ENCODE assay signal across 8 mouse cellular contexts in the genomic region with DNA sequence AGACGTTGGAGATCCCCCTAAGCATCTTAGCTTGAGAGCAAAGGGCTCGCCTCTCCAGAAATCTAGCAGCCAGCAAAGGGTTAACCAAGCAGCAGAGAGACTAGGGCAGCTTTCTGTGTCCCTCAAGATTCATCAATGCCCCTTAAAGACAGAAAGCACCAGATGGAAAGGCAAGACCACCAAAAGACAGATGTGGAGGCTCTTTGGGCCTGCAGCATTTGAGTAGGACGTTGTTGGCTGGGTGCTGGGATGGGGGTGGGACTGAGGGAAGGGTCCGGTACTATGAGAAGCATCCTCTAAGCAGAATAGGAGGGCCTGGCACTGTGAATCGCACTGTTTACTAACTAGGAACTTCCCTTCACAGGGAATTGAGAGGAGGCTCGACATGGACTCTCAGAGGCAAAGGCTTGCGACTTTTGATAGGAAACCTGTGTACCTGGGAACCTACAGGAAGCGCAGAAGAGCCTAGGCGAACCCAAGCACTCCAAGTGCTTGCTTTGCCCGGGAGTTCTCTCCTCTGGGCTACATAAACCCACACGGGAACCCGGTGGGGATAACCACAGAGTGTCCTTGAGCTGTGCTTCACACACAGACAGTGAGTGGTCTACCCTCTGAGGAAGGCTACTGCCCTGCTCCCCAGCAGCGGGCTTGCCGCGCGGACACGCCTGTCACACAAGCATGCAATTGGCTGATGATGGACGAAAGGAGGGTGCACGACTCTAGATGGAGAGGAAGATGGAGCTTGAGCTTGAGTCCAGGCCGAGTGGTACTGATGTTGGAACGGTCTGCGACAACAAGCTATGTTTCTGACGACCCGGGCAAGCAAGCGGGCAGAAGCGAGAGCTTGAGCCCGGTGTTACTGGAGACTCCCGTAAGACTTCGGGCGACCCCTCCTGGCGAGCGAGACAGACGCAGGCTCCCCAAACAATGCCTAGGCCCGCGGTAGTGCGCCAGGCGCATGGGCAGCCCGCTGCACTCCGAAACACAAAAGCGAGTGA. TPM values are rescaled to one million over a fixed set of nuclear protein-coding genes. Genes with fewer than 3 reads are reported as not detected.
A peak's percentile ranks its signal among the peaks of the same experiment; 100 is the strongest.
DNase-seq lines count a peak whose midpoint lies in the region; ATAC-seq and TF ChIP-seq lines count a peak whose summit lies in the region.

No protein-coding gene starts in this region.

- H3K27me3 ChIP-seq in CH12.LX (replicated peaks), result peaks cover 26% of the 10 kb centered on the region
- peaks cover 43% of the 10 kb centered on the region for H3K27me3 ChIP-seq in hindbrain, embryonic 10.5 days (ENCODE audit: insufficient read depth, poor library complexity, severe bottlenecking)
- H3K27me3 ChIP-seq in neural tube, embryonic 15.5 days (replicated peaks), result 0 out of 2 replicates have a peak, but pooled peaks cover 6% of the 10 kb centered on the region
- peaks cover 3% of the 10 kb centered on the region; the same call in 1 of the 2 replicates for H3K27me3 ChIP-seq in thymus, adult 2 months (ENCODE audit: control insufficient read depth, insufficient read depth, low read length)

- H3K36me3 ChIP-seq in CH12.LX (replicated peaks in 1 of 2; ENCODE audit: control insufficient read depth in 1 of 2, insufficient read depth in 1 of 2, low read length in 1 of 2), result no peaks in the 10 kb centered on the region
- H3K36me3 ChIP-seq in hindbrain, embryonic 10.5 days, result 0 out of 2 replicates have a peak, but pooled peaks cover 1% of the 10 kb centered on the region
- H3K36me3 ChIP-seq in neural tube, embryonic 15.5 days, result no peaks in the 10 kb centered on the region
- H3K36me3 ChIP-seq in thymus, adult 2 months (ENCODE audit: control insufficient read depth, insufficient read depth, low read length), result no peaks in the 10 kb centered on the region

- in situ Hi-C loops in CH12.LX (cut with MboI; ENCODE audit: low pct_ligation_motif_present, low pct_unique_long_range_greater_than_20kb, low sequenced_read_pairs), result loop anchor here (25.0 kb wide), 1 partner anchor 477 kb away; no protein-coding TSS in a partner anchor

- ATAC-seq in neural tube, embryonic 15.5 days (ENCODE audit: low FRiP score), result peak; percentile 80

- no peak overlapping the region for H3K27ac ChIP-seq in CH12.LX (ENCODE audit: insufficient read depth, low read depth)
- peak overlapping the region; percentile 94 for H3K27ac ChIP-seq in hindbrain, embryonic 10.5 days
- H3K27ac ChIP-seq in neural tube, embryonic 15.5 days (replicated peaks), result 0 out of 2 replicates have a peak overlapping the region, but pooled peaks have one; percentile 45
- no peak overlapping the region for H3K27ac ChIP-seq in thymus, adult 2 months (ENCODE audit: control insufficient read depth, insufficient read depth, low read length)

- TF ChIP-seq RAD21 in CH12.LX (IDR thresholded peaks at IDR 0.05; ENCODE audit: low read depth, low read length), result peak; percentile 74

- H3K4me2 ChIP-seq in CH12.LX (ENCODE audit: insufficient read depth, low read depth, poor library complexity, severe bottlenecking), result 0 out of 2 replicates have a peak overlapping the region, but pooled peaks have one; percentile 27
- peak overlapping the region; percentile 78 for H3K4me2 ChIP-seq in neural tube, embryonic 15.5 days

- peak in 1 of 2 experiments; percentile 80; a peak in 2 of 4 replicates for TF ChIP-seq CTCF in CH12.LX (conservative IDR thresholded peaks at IDR 0.05 in 1 of 2, IDR thresholded peaks at IDR 0.05 in 1 of 2; ENCODE audit: low read depth in 2 of 2, low read length in 2 of 2)
- no peak for TF ChIP-seq CTCF in thymus, adult 2 months (IDR thresholded peaks at IDR 0.05; ENCODE audit: borderline replicate concordance, control insufficient read depth, extremely low read depth, insufficient read depth, low read length, poor library complexity)

- no peak for TF ChIP-seq POLR2A in CH12.LX (IDR thresholded peaks at IDR 0.05; ENCODE audit: low read depth, low read length)
- no peak for TF ChIP-seq POLR2A in thymus, adult 2 months (IDR thresholded peaks at IDR 0.05; ENCODE audit: control insufficient read depth, extremely low read depth, insufficient read depth, low read length, poor library complexity)

- H3K9ac ChIP-seq in CH12.LX (ENCODE audit: insufficient read depth, low read depth), result no peak overlapping the region
- H3K9ac ChIP-seq in neural tube, embryonic 15.5 days (replicated peaks), result peak overlapping the region; percentile 54

- no peaks in the 10 kb centered on the region for H3K79me2 ChIP-seq in CH12.LX (replicated peaks; ENCODE audit: control insufficient read depth, extremely low read depth, insufficient read depth, poor library complexity, severe bottlenecking)

- no peak for TF ChIP-seq EP300 in CH12.LX (IDR thresholded peaks at IDR 0.05; ENCODE audit: low read length)

- dilution Hi-C loops in CH12.LX (cut with MboI; ENCODE audit: extremely low pct_ligation_motif_present, extremely low pct_unique_long_range_greater_than_20kb, low sequenced_read_pairs), result no loop called here

- no peaks in the 10 kb centered on the region for H3K9me3 ChIP-seq in CH12.LX (replicated peaks; ENCODE audit: low read length)
- H3K9me3 ChIP-seq in hindbrain, embryonic 10.5 days, result no peaks in the 10 kb centered on the region
- no peaks in the 10 kb centered on the region for H3K9me3 ChIP-seq in neural tube, embryonic 15.5 days (replicated peaks)

- 7% methylated on average over 40 of the region's 40 CpGs for WGBS in hindbrain, embryonic 10.5 days
- WGBS in neural tube, embryonic 15.5 days, result 9% methylated on average over 40 of the region's 40 CpGs
- WGBS in thymus, adult 2 months, result 15% methylated on average over 40 of the region's 40 CpGs

- no peak overlapping the region for H3K4me3 ChIP-seq in CH12.LX (replicated peaks in 1 of 3; ENCODE audit: low read depth in 2 of 3, low read length in 2 of 3, poor library complexity in 1 of 3)
- peak overlapping the region; percentile 49 for H3K4me3 ChIP-seq in hindbrain, embryonic 10.5 days
- peak overlapping the region; percentile 36 for H3K4me3 ChIP-seq in neural tube, embryonic 15.5 days (replicated peaks)
- 0 out of 2 replicates have a peak overlapping the region, but pooled peaks have one; percentile 16 for H3K4me3 ChIP-seq in thymus, adult 2 months (ENCODE audit: control insufficient read depth, insufficient read depth, low read length)

- H3K4me1 ChIP-seq in CH12.LX (ENCODE audit: control insufficient read depth in 1 of 2, insufficient read depth in 2 of 2), result peaks cover 0 to 10% of the 10 kb centered on the region in 2 experiments; a peak in 2 of 4 replicates
- H3K4me1 ChIP-seq in hindbrain, embryonic 10.5 days (replicated peaks), result peaks cover 58% of the 10 kb centered on the region
- H3K4me1 ChIP-seq in neural tube, embryonic 15.5 days, result peaks cover 47% of the 10 kb centered on the region
- peaks cover 10% of the 10 kb centered on the region; the same call in 1 of the 2 replicates for H3K4me1 ChIP-seq in thymus, adult 2 months (replicated peaks; ENCODE audit: control insufficient read depth, insufficient read depth, low read length)

- DNase-seq in CH12.LX (ENCODE audit: extremely low read depth), result peak; percentile 32
- DNase-seq in c-Kit-positive CD71-positive TER-119-positive erythroid progenitor cells, embryonic 14.5 days (ENCODE audit: low spot score), result peak; percentile 4
- peak; percentile 57 to 82 for DNase-seq in frontal cortex, postnatal 10 days (ENCODE audit: low spot score in 2 of 2)
- DNase-seq in hindbrain, embryonic 10.5 days (ENCODE audit: low spot score), result peak; percentile 91
- DNase-seq in layer of hippocampus, adult 8-10 months (ENCODE audit: low spot score in 2 of 2), result peak; percentile 21 to 74
- peak; percentile 66 for DNase-seq in lung, adult 18-20 months
- peak; percentile 53 for DNase-seq in thymus, adult 2 months

TF ChIP-seq in CH12.LX, 34 proteins besides CTCF, POLR2A, EP300 and RAD21:
- TF ChIP-seq KAT2A (IDR thresholded peaks at IDR 0.05; ENCODE audit: insufficient replicate concordance, low read length), result no peak
- TF ChIP-seq ZNF384 (IDR thresholded peaks at IDR 0.05; ENCODE audit: low read depth, low read length), result no peak
- no peak for TF ChIP-seq BHLHE40 (IDR thresholded peaks at IDR 0.05; ENCODE audit: low read depth, low read length)
- peak; percentile 75 for TF ChIP-seq NRF1 (IDR thresholded peaks at IDR 0.05; ENCODE audit: low read depth, low read length)
- TF ChIP-seq UBTF (IDR thresholded peaks at IDR 0.05; ENCODE audit: low read depth, low read length), result no peak
- no peak for TF ChIP-seq HCFC1 (IDR thresholded peaks at IDR 0.05; ENCODE audit: low read depth, low read length)
- TF ChIP-seq SMC3 (IDR thresholded peaks at IDR 0.05; ENCODE audit: low read depth, low read length), result peak; percentile 70
TF ChIP-seq in CH12.LX: peak in this region for 2.

RNA-seq across cellular contexts. Expression of a gene that starts 2.3 kb away (rescaled TPM):
- total RNA-seq in CH12.LX (2012; rRNA removed) (0.17 TPM in 2 replicates), CH12.LX (2014; rRNA removed) (0.17 TPM in 1 of 2 replicates, not detected in the other)
- polyA plus RNA-seq in CH12.LX (2012; ENCODE audit: insufficient read length, low read depth), result 0.23 TPM in 1 of 2 replicates, not detected in the other
- 166 and 251 TPM in 2 replicates for polyA plus RNA-seq in hindbrain, embryonic 10.5 days (2016; fragmentation: Nextera tagmentation; extraction: Ambion mirVana)
- 1 to 10 TPM; 1.4 to 1.9 (median 1.6) TPM for total RNA-seq in layer of hippocampus, adult 8-10 months (2022)
- polyA plus RNA-seq in neural tube, embryonic 15.5 days (2015; fragmentation: Nextera tagmentation; extraction: Ambion mirVana), result 70.1 and 71.1 TPM in 2 replicates
- polyA plus RNA-seq in thymus, adult 2 months (2012; rRNA removed), result 7.2 and 12.8 TPM in 2 replicates

Comparison
In these comparisons a context has a peak if more than half of its experiments do, and no peak if none do; other contexts are left out.
1. DNase-seq: peak in every context shown above with its lines; median percentile 91 in hindbrain, embryonic 10.5 days; 70 in frontal cortex, postnatal 10 days; 66 in lung, adult 18-20 months; 53 in thymus, adult 2 months; 48 in layer of hippocampus, adult 8-10 months; 32 in CH12.LX; 4 in c-Kit-positive CD71-positive TER-119-positive erythroid progenitor cells, embryonic 14.5 days.
2. H3K27ac ChIP-seq: peak in hindbrain, embryonic 10.5 days (single experiment) and neural tube, embryonic 15.5 days (single experiment); none in CH12.LX (single experiment) and thymus, adult 2 months (single experiment).
3. H3K4me3 ChIP-seq: peak in hindbrain, embryonic 10.5 days (single experiment), neural tube, embryonic 15.5 days (single experiment) and thymus, adult 2 months (single experiment); none in CH12.LX (0 of 3).